Mouse (Mus musculus) liver, postnatal 0 days (tissue): Measurements from ENCODE around the gene Carnmt1.

Source experiments
- CTCF ChIP-seq: sonication (generic); IDR thresholded peaks from 2 replicates; pipeline ENCODE4 v1.5.1; 2016; ENCODE audit warnings: antibody characterized with exemption, low read depth
- EP300 ChIP-seq: IDR thresholded peaks from 2 replicates; pipeline ENCODE4 v1.6.1; 2016; ENCODE audit warnings: antibody characterized with exemption, low read depth, mild to moderate bottlenecking

GRCm38 (mm10) chr19:18743946-18744345, 73.4 kb downstream of the Carnmt1 start:
- TF ChIP-seq CTCF: no peak
- TF ChIP-seq EP300: no peak
